Mouse (Mus musculus): ENCODE results near the gene Prdx4. TPM values are rescaled to one million over a fixed set of nuclear protein-coding genes. Genes with fewer than 3 reads are reported as not detected.
"Not testable (repeated sequence)": the region's sequence is repeated elsewhere in the genome, so short reads cannot be mapped to it uniquely, and the experiment has no call there.

Gene Prdx4
- 10 to 100 TPM; 93.6 to 97.2 TPM for total RNA-seq (2021)

DNA sequence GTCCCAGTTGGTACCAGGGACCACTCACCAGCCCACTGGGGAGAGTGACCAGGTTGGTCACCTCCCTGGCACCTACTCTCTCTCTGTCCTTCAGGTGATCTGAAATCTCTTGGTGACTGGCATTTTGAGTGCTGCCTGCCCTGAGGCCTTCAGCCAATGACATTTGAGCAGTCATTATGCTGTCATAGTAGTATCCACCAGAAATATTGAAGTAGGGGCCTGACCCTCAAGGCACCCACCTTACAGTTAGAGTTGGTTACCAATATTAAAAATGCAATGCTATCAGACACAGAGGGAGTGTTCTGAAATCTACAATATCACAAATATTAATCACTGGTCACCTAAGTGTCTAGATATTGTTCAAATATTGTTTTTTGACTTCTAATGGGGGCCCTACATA, at the start of gene Prdx4:
Gene Prdx4 (minus strand): TSS at position 101 of the 400 bp plus-strand sequence.
- no peak for DNase-seq

GRCm38 (mm10) chrX:155376538-155376937, 36.0 kb upstream of the Prdx4 start:
- DNase-seq, result peak; percentile 46

DNA sequence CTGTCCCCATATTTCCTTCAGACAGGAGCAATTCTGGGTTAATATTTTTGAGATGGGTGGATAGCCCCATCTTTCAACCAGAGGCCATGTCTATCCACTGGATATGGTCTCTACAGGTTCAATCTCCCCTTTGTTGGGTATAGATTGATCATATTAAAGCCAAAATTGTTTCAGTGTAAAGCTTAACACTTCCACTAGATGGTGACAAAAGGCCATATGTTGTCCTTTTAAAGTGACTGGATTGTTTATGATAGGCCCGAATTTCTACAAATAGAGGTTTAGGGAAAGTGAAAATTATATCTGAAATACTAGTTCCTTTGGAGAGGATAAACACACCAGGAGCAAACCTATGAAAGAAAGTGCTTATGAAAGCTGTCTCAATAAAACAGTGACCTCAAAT, 34.9 kb upstream of the Prdx4 start:
- no peak for DNase-seq

- DNase-seq, result not testable (repeated sequence)
These were observed 29.6 kb upstream of the Prdx4 start for GRCm38 (mm10) chrX:155370110-155370509.

DNA sequence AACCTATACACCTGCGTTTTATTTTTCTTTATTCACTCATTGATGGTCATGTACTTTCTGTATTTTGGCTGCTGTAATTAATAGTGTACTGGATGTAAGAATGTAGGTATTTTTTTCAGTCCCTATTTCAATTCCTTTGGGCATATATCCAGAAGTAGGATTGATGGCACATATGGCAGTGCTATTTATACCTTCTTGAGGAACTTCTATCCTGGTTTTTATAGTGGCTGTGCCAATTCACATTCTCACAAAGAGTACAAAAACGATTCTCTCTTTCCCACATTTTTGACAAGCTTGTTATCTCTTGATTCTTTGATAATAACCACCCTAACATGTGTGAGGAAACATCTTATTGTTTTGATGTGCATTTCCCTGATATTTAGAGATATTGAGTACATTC, 24.5 kb upstream of the Prdx4 start:
- DNase-seq, result no peak

- no peak for DNase-seq
These were observed 5.7 kb upstream of the Prdx4 start for GRCm38 (mm10) chrX:155346249-155346648.

DNA sequence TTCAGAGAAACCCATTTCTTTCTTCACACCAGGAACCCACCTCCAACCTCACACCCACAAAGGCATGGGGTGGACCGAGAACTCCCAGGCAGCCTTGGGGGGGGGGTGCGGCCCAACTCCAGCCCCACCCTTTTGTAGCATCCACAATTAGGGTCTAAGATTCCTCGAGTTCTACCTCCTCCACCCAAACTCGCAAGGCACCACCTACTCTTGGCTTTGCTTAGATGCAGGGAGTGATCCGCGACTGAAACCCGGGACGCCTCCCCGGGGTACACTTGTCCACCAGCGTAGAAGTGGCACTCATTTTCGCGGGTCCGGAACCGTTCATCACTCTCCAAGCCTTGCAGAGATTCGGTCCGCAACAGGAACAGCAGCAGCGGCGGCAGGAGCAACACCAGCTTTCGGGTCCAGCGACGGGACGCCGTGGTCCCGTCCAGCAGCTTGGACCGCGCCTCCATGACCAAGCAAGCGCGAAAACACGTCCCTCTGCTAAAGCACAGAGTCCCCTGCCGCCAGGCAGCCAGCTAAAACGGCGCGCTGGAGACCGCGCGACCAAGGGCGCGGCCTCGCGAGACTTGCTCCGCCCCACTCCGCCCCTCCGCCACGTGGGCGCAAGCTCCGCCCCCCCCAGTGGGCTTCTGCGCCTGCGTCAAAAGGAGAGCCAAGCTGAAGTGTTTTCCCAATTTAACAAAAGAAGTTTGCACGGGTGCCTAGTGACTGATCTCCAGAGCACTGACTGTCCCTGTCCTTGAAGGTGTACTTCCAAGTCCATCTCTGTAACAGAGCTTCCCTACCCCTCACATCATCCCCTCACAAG, 2.4 kb downstream of the Prdx4 start:
- DNase-seq, result peak; percentile 89

DNA sequence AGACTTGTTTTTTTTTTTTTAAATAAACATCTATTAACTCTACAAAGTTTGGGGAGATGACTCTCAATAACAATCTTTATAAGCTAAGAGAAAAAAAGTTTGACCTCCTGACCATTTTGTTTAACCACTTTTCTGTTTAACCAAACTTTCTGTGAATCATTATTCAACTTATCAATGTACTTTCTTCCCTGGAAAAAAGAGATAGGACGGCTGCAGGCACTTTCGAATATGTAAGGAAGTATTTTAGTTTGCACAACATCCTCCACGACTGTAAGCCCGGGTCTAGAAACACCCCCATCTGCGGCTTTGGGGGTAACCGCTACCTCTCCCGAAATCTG, 3.0 kb downstream of the Prdx4 start:
- DNase-seq, result no peak

DNA sequence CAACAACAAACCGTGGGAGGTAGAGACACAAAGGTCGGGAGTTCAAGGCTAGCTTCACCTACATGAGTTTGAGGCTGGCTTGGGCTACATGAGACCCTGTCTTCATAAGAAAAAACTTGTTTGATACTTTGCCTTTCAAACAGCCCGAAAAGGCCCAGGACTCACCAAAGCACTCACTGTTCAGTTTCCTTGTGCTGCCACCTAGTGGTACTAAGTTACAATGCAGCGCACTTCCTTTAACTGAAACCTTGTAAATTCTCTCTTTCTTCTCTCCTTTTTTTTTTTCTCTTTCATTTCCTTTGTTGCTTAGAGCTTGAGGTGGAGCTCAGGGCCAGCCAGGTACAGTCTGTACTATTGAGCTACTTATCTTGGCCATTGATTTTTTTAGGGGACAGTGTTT, 22.5 kb downstream of the Prdx4 start:
- DNase-seq, result peak; percentile 14

DNA sequence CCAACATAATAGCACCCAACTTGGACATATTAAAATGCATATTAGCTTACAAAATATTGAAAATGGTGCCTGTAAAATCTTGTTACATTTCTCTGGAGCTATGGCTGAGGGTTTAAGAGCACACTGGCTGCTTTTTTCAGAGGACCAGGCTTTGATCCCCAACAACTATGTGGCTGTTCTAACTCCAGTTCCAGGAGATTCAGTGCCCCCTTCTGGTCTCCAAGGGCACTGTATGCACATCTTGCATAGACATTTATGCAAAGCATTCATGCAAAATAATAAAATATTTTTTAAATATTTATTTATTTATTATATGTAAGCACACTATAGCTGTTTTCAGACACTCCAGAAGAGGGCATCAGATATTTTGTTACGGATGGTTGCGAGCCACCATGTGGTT, 34.2 kb downstream of the Prdx4 start:
- no peak for DNase-seq

GRCm38 (mm10) chrX:155280427-155281044, 60.0 kb downstream of the Prdx4 start:
- DNase-seq, result no peak

DNA sequence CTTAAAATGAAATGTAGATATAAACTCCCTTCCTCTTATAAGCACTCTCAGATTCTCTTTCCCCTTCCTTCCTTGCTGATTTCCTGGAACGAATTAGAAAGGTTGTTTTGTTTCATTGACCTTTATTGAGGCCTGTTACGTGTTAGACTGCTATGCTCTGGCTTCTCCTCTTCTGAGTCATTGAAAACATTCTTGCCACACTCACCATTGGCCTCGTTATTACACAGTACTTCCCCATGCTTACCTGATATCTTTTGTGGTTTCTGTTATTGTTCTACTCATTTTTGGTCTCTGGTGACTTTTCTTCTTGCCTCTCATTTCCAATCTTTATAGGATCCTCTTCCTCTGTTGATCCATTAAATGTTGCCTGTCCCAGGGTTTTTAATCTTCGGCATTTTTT, 62.1 kb downstream of the Prdx4 start:
- no peak for DNase-seq

Other genes with a start within 250 kb of the Prdx4 start
- gene Magea2, start 247.1 kb downstream of the Prdx4 start, total RNA-seq (2021), result not detected
- not detected for gene Cldn34b2, start 212.3 kb downstream of the Prdx4 start, total RNA-seq (2021)
- 10 to 100 TPM; 34.6 to 43.1 TPM for gene Sat1, start 124.3 kb downstream of the Prdx4 start, total RNA-seq (2021)
- 10 to 100 TPM; 41.9 to 43.4 TPM for gene Acot9, start 78.3 kb downstream of the Prdx4 start, total RNA-seq (2021)

Data from heart, postnatal 4 days (tissue).